Mouse (Mus musculus) heart, adult 2 months (tissue): ENCODE results near the gene Zdhhc4.

Experiments
- CTCF ChIP-seq: fragments of 200-600 bp; IDR thresholded peaks from 2 replicates; pipeline ENCODE4 v1.8.1; 2022; ENCODE audit warnings: antibody characterized with exemption, mild to moderate bottlenecking, moderate library complexity
- EP300 ChIP-seq: fragments of 200-500 bp; IDR thresholded peaks from 2 replicates; pipeline ENCODE4 v1.6.1; 2011; ENCODE audit warnings: low read depth, low read length, control low read depth; ENCODE audit not compliant: insufficient read depth

GRCm38 (mm10) chr5:143359263-143359662 lies 30.2 kb upstream of the Zdhhc4 start:
- no peak for TF ChIP-seq CTCF
- no peak for TF ChIP-seq EP300
